Mouse (Mus musculus): ENCODE measurements around the gene Moap1. TPM values are rescaled to one million over a fixed set of nuclear protein-coding genes. Genes with fewer than 3 reads are reported as not detected.
A peak's percentile ranks its signal among the peaks of the same experiment; 100 is the strongest.

The Moap1 gene
- polyA plus RNA-seq, 1 experiment from 2014 or later, result 18.6 TPM

GRCm38 (mm10) chr12:102740285-102740684, 3.2 kb downstream of the Moap1 start:
- Histone ChIP-seq H3K36me3 (peaks cover 3% of the 10 kb centered on the region; the same call in 1 of the 2 replicates), H3K27me3 (replicated peaks) (no peaks in the 10 kb centered on the region), H3K27ac (ENCODE audit: poor library complexity, severe bottlenecking) (no peak overlapping the region), H3K9ac (no peak overlapping the region), H3K4me1 (replicated peaks) (peaks cover 21% of the 10 kb centered on the region), H3K9me3 (replicated peaks) (no peaks in the 10 kb centered on the region), H3K4me2 (no peak overlapping the region), H3K4me3 (no peak overlapping the region)
- no peak for ATAC-seq (ENCODE audit: insufficient number of reproducible peaks, low FRiP score)
- WGBS, result 61% methylated on average over 3 of the region's 3 CpGs

- no peaks in the 10 kb centered on the region for H3K27me3 ChIP-seq (replicated peaks)
- peaks cover 3% of the 10 kb centered on the region; the same call in 1 of the 2 replicates for H3K36me3 ChIP-seq
- H3K4me3 ChIP-seq, result no peak overlapping the region
- WGBS, result 59% methylated on average over 5 of the region's 5 CpGs
- no peak for ATAC-seq (ENCODE audit: insufficient number of reproducible peaks, low FRiP score)
- no peak overlapping the region for H3K27ac ChIP-seq (ENCODE audit: poor library complexity, severe bottlenecking)
- no peak overlapping the region for H3K4me2 ChIP-seq
- peaks cover 15% of the 10 kb centered on the region for H3K4me1 ChIP-seq (replicated peaks)
- no peaks in the 10 kb centered on the region for H3K9me3 ChIP-seq (replicated peaks)
- H3K9ac ChIP-seq, result no peak overlapping the region
These were observed 4.4 kb downstream of the Moap1 start for GRCm38 (mm10) chr12:102739096-102739495.

- H3K4me3 ChIP-seq, result no peak overlapping the region
- no peak overlapping the region for H3K27ac ChIP-seq (ENCODE audit: poor library complexity, severe bottlenecking)
- 5% methylated on average over 5 of the region's 5 CpGs for WGBS
- H3K36me3 ChIP-seq, result no peaks in the 10 kb centered on the region
- H3K4me2 ChIP-seq, result no peak overlapping the region
- H3K9me3 ChIP-seq (replicated peaks), result no peaks in the 10 kb centered on the region
- H3K4me1 ChIP-seq (replicated peaks), result peaks cover 22% of the 10 kb centered on the region
- no peaks in the 10 kb centered on the region for H3K27me3 ChIP-seq (replicated peaks)
- no peak for ATAC-seq (ENCODE audit: insufficient number of reproducible peaks, low FRiP score)
- H3K9ac ChIP-seq, result no peak overlapping the region
These were observed 10.1 kb downstream of the Moap1 start for GRCm38 (mm10) chr12:102733381-102733780.

GRCm38 (mm10) chr12:102730798-102731619, 12.5 kb downstream of the Moap1 start:
- Histone ChIP-seq H3K4me2 (peak overlapping the region; percentile 57), H3K27me3 (replicated peaks) (no peaks in the 10 kb centered on the region), H3K4me3 (no peak overlapping the region), H3K9ac (no peak overlapping the region), H3K36me3 (no peaks in the 10 kb centered on the region), H3K9me3 (replicated peaks) (no peaks in the 10 kb centered on the region), H3K4me1 (replicated peaks) (peaks cover 22% of the 10 kb centered on the region), H3K27ac (ENCODE audit: poor library complexity, severe bottlenecking) (no peak overlapping the region)
- WGBS, result 40% methylated on average over 16 of the region's 16 CpGs
- 0 out of 2 replicates have a peak, but pooled peaks have one; percentile 4 for ATAC-seq (ENCODE audit: insufficient number of reproducible peaks, low FRiP score)

GRCm38 (mm10) chr12:102729855-102730797, 13.3 kb downstream of the Moap1 start:
- 38% methylated on average over 26 of the region's 26 CpGs for WGBS
- Histone ChIP-seq H3K27ac (ENCODE audit: poor library complexity, severe bottlenecking) (no peak overlapping the region), H3K9ac (no peak overlapping the region)

GRCm38 (mm10) chr12:102725761-102726175, 17.7 kb downstream of the Moap1 start:
- Histone ChIP-seq H3K9me3 (replicated peaks) (no peaks in the 10 kb centered on the region), H3K4me1 (replicated peaks) (peaks cover 13% of the 10 kb centered on the region), H3K36me3 (no peaks in the 10 kb centered on the region), H3K27ac (ENCODE audit: poor library complexity, severe bottlenecking) (no peak overlapping the region), H3K4me3 (no peak overlapping the region), H3K9ac (no peak overlapping the region), H3K4me2 (no peak overlapping the region), H3K27me3 (replicated peaks) (no peaks in the 10 kb centered on the region)
- 69% methylated on average over 7 of the region's 7 CpGs for WGBS
- ATAC-seq (ENCODE audit: insufficient number of reproducible peaks, low FRiP score), result no peak

More at GRCm38 (mm10) chr12:102729855-102730797, 13.3 kb downstream of the Moap1 start:
- peak; percentile 94 for ATAC-seq (ENCODE audit: insufficient number of reproducible peaks, low FRiP score)
- Histone ChIP-seq H3K4me2 (peak overlapping the region; percentile 57), H3K36me3 (no peaks in the 10 kb centered on the region), H3K27me3 (replicated peaks) (no peaks in the 10 kb centered on the region), H3K9me3 (replicated peaks) (no peaks in the 10 kb centered on the region), H3K4me1 (replicated peaks) (peaks cover 22% of the 10 kb centered on the region), H3K4me3 (peak overlapping the region; percentile 21; the same call in 1 of the 2 replicates)

- H3K27me3 ChIP-seq (replicated peaks), result no peaks in the 10 kb centered on the region
- H3K4me1 ChIP-seq (replicated peaks), result peaks cover 7% of the 10 kb centered on the region
- no peak for ATAC-seq (ENCODE audit: insufficient number of reproducible peaks, low FRiP score)
- H3K4me2 ChIP-seq, result no peak overlapping the region
- 90% methylated on average over 6 of the region's 6 CpGs for WGBS
- no peaks in the 10 kb centered on the region for H3K9me3 ChIP-seq (replicated peaks)
- H3K36me3 ChIP-seq, result no peaks in the 10 kb centered on the region
- H3K27ac ChIP-seq (ENCODE audit: poor library complexity, severe bottlenecking), result no peak overlapping the region
- no peak overlapping the region for H3K4me3 ChIP-seq
- H3K9ac ChIP-seq, result no peak overlapping the region
These were observed 18.3 kb downstream of the Moap1 start for GRCm38 (mm10) chr12:102725146-102725545.

GRCm38 (mm10) chr12:102723861-102724260, 19.6 kb downstream of the Moap1 start:
- H3K4me2 ChIP-seq, result no peak overlapping the region; the same call in 1 of the 2 replicates
- no peaks in the 10 kb centered on the region for H3K9me3 ChIP-seq (replicated peaks)
- no peak overlapping the region for H3K9ac ChIP-seq
- 40% methylated on average over 6 of the region's 6 CpGs for WGBS
- 0 out of 2 replicates have a peak overlapping the region, but pooled peaks have one; percentile 7 for H3K27ac ChIP-seq (ENCODE audit: poor library complexity, severe bottlenecking)
- H3K27me3 ChIP-seq (replicated peaks), result no peaks in the 10 kb centered on the region
- no peaks in the 10 kb centered on the region for H3K36me3 ChIP-seq
- no peak overlapping the region for H3K4me3 ChIP-seq
- ATAC-seq (ENCODE audit: insufficient number of reproducible peaks, low FRiP score), result no peak
- H3K4me1 ChIP-seq (replicated peaks), result peaks cover 6% of the 10 kb centered on the region

GRCm38 (mm10) chr12:102722966-102723365, 20.5 kb downstream of the Moap1 start:
- H3K9me3 ChIP-seq (replicated peaks), result no peaks in the 10 kb centered on the region
- H3K36me3 ChIP-seq, result no peaks in the 10 kb centered on the region
- no peaks in the 10 kb centered on the region for H3K27me3 ChIP-seq (replicated peaks)
- no peak for ATAC-seq (ENCODE audit: insufficient number of reproducible peaks, low FRiP score)
- H3K4me3 ChIP-seq, result no peak overlapping the region
- 81% methylated on average over 8 of the region's 8 CpGs for WGBS
- H3K27ac ChIP-seq (ENCODE audit: poor library complexity, severe bottlenecking), result no peak overlapping the region
- H3K4me1 ChIP-seq (replicated peaks), result peaks cover 6% of the 10 kb centered on the region
- H3K9ac ChIP-seq, result no peak overlapping the region
- no peak overlapping the region for H3K4me2 ChIP-seq

- Histone ChIP-seq H3K27me3 (replicated peaks) (no peaks in the 10 kb centered on the region), H3K4me3 (no peak overlapping the region), H3K9ac (no peak overlapping the region), H3K36me3 (no peaks in the 10 kb centered on the region), H3K27ac (ENCODE audit: poor library complexity, severe bottlenecking) (no peak overlapping the region), H3K4me2 (no peak overlapping the region), H3K9me3 (replicated peaks) (no peaks in the 10 kb centered on the region), H3K4me1 (replicated peaks) (peaks cover 6% of the 10 kb centered on the region)
- WGBS, result 56% methylated on average over 11 of the region's 11 CpGs
- ATAC-seq (ENCODE audit: insufficient number of reproducible peaks, low FRiP score), result no peak; the same call in 1 of the 2 replicates
These were observed 21.0 kb downstream of the Moap1 start for GRCm38 (mm10) chr12:102722451-102722850.
